Mouse (Mus musculus): ENCODE results near the gene Lmo1.

GRCm38 (mm10) chr7:109220766-109221715 lies 46.0 kb upstream of the Lmo1 start:
- TF ChIP-seq CTCF (IDR thresholded peaks at IDR 0.05; ENCODE audit: extremely low read depth, insufficient read depth, insufficient read length, insufficient replicate concordance) (no peak), POLR2A (IDR thresholded peaks at IDR 0.05; ENCODE audit: low read depth, low read length) (no peak)
